Mouse (Mus musculus) heart, adult 2 months (tissue): Measurements from ENCODE around the gene Rpgrip1. TPM values are rescaled to one million over a fixed set of nuclear protein-coding genes. Genes with fewer than 3 reads are reported as not detected.

ENCODE experiments used
- DNase-seq, 2 experiments: peaks; one replicate each; pipeline ENCODE4 v3.0.0; 2021
- H3K27ac ChIP-seq: fragments of 200-600 bp; 2 replicates; pipeline ENCODE4 v1.8.1; 2022
- H3K27me3 ChIP-seq: fragments of 200-500 bp; 2 replicates; pipeline ENCODE4 v1.6.1; 2012; ENCODE audit warnings: mild to moderate bottlenecking, low read length, inconsistent platforms, mixed read lengths; ENCODE audit not compliant: control insufficient read depth, insufficient read depth
- H3K36me3 ChIP-seq: fragments of 200-500 bp; 2 replicates; pipeline ENCODE4 v1.6.1; 2012; ENCODE audit warnings: low read length, inconsistent platforms; ENCODE audit not compliant: control insufficient read depth, insufficient read depth
- H3K4me1 ChIP-seq: fragments of 200-500 bp; 2 replicates; pipeline ENCODE4 v1.6.1; 2011; ENCODE audit warnings: low read length; ENCODE audit not compliant: control insufficient read depth, insufficient read depth
- H3K4me3 ChIP-seq: fragments of 200-600 bp; 2 replicates; pipeline ENCODE4 v1.8.1; 2022
- H3K79me2 ChIP-seq: fragments of 200-500 bp; replicated peaks from 2 replicates; pipeline ENCODE4 v1.6.1; 2012; ENCODE audit warnings: mild to moderate bottlenecking, inconsistent platforms, low read length, moderate library complexity, mixed read lengths; ENCODE audit not compliant: control insufficient read depth, insufficient read depth
- H3K9ac ChIP-seq: fragments of 200-500 bp; 2 replicates; pipeline ENCODE4 v1.6.1; 2012; ENCODE audit warnings: low read depth, mild to moderate bottlenecking, control low read depth, inconsistent platforms, low read length, mixed read lengths
- CTCF ChIP-seq: fragments of 200-600 bp; IDR thresholded peaks from 2 replicates; pipeline ENCODE4 v1.8.1; 2022; ENCODE audit warnings: antibody characterized with exemption, mild to moderate bottlenecking, moderate library complexity
- EP300 ChIP-seq: fragments of 200-500 bp; IDR thresholded peaks from 2 replicates; pipeline ENCODE4 v1.6.1; 2011; ENCODE audit warnings: low read depth, low read length, control low read depth; ENCODE audit not compliant: insufficient read depth
- POLR2A ChIP-seq: fragments of 200-500 bp; IDR thresholded peaks from 2 replicates; pipeline ENCODE4 v1.6.1; 2011; ENCODE audit warnings: mild to moderate bottlenecking, low read depth, low read length, control low read depth; ENCODE audit not compliant: insufficient read depth
- WGBS: fragments of 180-500 bp; shearing (Covaris S2); methylation state at CpG from one replicate; pipeline ENCODE4 v1.1.7; 2018; 5-methylcytosine and 5-hydroxymethylcytosine counted together
- intact Hi-C: fragments of 180-260 bp; cut with DNase I; formaldehyde crosslinking; loops from one replicate; pipeline ENCODE4 v1.15.1; 2025
- polyA plus RNA-seq: library from polyadenylated mRNA; depleted of rRNA; stranded (reverse); fragments of >200 nt; gene quantifications from 2 replicates; pipeline ENCODE4 v1.2.3, GENCODE M21; 2012
- total RNA-seq, 2 experiments: library from RNA; stranded (reverse); gene quantifications; 2 replicates each; pipeline ENCODE4 v1.2.3; 2021

Rpgrip1 gene
- total and polyA plus RNA-seq, 3 experiments: 0.16 to 0.98 (median 0.23) TPM

DNA sequence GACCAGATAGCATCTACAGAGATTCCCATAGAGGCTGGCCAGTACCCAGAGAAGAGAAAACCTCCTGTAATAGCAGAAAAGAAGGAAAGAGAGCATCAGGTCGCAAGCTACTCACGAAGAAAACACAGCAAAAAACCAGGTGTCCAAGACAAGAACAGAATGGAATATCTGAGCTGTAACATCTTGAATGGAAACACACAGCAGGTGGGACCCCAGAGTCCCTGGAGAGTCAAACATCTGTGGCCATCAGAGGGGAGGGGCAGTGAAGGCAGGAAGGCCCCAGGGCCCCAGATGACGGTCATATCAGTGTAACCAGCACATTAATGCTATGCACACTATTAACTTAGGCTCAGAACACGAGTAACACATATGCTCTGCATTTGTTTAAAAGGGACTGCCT lies 39.4 kb downstream of the Rpgrip1 start:
- Histone ChIP-seq H3K79me2 (no peaks in the 10 kb centered on the region), H3K4me3 (no peak overlapping the region), H3K9ac (no peak overlapping the region), H3K36me3 (no peaks in the 10 kb centered on the region), H3K27me3 (peaks cover 1% of the 10 kb centered on the region), H3K4me1 (no peaks in the 10 kb centered on the region), H3K27ac (no peak overlapping the region)
- intact Hi-C loops: no loop called here
- WGBS: 59% methylated on average over 4 of the region's 4 CpGs
- no peak for DNase-seq
- no peak for TF ChIP-seq POLR2A
- TF ChIP-seq EP300: no peak
- TF ChIP-seq CTCF: no peak

DNA sequence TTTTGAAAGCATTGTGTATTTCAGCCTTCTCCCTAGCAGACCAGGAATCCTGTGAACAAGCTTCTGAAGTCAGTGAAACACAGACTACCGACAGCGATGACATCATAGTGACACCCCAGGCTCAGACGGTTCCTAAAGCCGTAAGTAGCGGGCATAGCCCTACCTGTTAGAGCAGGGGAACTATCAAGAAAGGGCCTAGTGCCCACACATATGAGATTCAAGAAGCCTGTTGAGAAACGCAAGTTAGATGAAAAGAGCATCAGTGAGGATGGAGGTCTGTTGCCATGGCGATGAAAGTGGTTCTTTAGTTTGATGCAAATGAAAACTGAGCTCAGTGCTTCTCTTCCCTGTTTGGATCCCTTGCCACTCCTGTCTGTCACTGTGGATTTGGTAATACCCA lies 41.7 kb downstream of the Rpgrip1 start:
- Histone ChIP-seq H3K36me3 (no peaks in the 10 kb centered on the region), H3K27ac (no peak overlapping the region), H3K4me1 (no peaks in the 10 kb centered on the region), H3K79me2 (no peaks in the 10 kb centered on the region), H3K4me3 (no peak overlapping the region), H3K27me3 (peaks cover 1% of the 10 kb centered on the region), H3K9ac (no peak overlapping the region)
- DNase-seq: no peak
- WGBS: 33% methylated on average over 7 of the region's 7 CpGs
- intact Hi-C loops: no loop called here
- TF ChIP-seq CTCF (no peak), EP300 (no peak), POLR2A (no peak)

DNA sequence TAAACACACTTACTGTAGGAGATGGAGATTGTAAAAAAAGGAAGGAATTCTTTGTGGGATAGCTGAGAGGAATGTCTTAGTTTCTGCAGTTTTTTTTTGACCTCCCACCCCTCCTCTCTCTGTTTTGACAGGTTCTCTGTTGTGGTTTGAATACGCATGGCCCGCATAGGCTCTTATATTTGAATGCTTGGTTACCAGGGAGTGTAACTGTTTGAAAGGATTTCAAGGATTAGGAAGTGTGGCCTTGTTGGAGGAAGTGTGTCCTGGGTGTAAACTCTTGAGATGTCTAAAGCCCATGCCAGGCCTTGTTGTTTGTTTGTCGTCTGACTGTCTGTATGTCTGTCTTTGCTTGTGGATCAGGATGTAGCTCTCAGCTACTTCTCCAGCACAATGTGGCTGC lies 42.1 kb downstream of the Rpgrip1 start:
- Histone ChIP-seq H3K27me3 (peaks cover 1% of the 10 kb centered on the region), H3K4me3 (no peak overlapping the region), H3K36me3 (no peaks in the 10 kb centered on the region), H3K27ac (no peak overlapping the region), H3K79me2 (no peaks in the 10 kb centered on the region), H3K4me1 (no peaks in the 10 kb centered on the region), H3K9ac (no peak overlapping the region)
- no peak for DNase-seq
- intact Hi-C loops: no loop called here
- 41% methylated on average over 3 of the region's 3 CpGs for WGBS
- no peak for TF ChIP-seq CTCF

DNA sequence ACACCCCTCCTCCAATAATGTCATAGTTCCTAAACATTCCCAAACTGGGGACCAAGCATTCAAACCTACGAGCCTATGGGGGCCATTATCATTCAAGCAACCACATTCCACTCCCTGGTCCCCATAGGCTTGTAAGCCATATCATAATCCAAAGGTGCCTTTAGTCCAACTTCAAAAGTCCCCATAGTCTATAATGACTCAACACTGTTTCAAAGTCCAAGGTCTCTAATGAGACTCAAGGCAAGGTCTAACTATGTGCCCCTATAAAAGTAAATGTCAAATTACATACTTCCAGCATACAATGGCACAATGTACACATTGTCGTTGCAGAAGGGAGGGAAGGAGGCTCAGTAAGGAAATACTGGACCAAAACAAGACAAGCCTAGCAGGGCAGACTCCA lies 44.5 kb downstream of the Rpgrip1 start:
- Histone ChIP-seq H3K79me2 (no peaks in the 10 kb centered on the region), H3K9ac (no peak overlapping the region), H3K27ac (no peak overlapping the region), H3K27me3 (peaks cover 1% of the 10 kb centered on the region), H3K36me3 (no peaks in the 10 kb centered on the region), H3K4me1 (no peaks in the 10 kb centered on the region), H3K4me3 (no peak overlapping the region)
- WGBS: 88% methylated on average over 2 of the region's 2 CpGs
- no peak for TF ChIP-seq POLR2A
- no peak for TF ChIP-seq EP300
- no peak for TF ChIP-seq CTCF
- no peak for DNase-seq
- intact Hi-C loops: no loop called here

DNA sequence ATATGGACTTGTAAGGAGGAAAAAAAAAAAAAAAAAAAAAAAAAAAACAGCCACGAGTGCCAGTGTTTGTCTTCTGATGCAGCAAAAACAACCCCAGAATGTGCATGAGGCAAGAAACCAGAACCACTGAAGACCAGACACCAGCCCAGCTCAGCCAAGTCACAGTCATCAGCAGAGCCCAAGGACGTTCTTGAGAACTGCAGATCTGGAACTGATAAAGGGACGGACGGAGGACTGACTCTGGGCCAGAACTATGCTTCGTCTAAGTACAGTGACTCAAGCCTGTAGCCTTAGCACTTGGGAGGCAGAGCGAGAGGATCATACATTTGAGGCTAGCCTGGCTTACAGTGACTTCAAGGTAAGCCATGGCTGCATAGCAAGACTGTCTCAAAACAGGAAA lies 50.4 kb downstream of the Rpgrip1 start:
- Histone ChIP-seq H3K79me2 (no peaks in the 10 kb centered on the region), H3K4me3 (no peak overlapping the region), H3K9ac (no peak overlapping the region), H3K36me3 (no peaks in the 10 kb centered on the region), H3K27ac (no peak overlapping the region), H3K4me1 (no peaks in the 10 kb centered on the region), H3K27me3 (no peaks in the 10 kb centered on the region)
- 73% methylated on average over 6 of the region's 6 CpGs for WGBS
- intact Hi-C loops: no loop called here
- TF ChIP-seq POLR2A: no peak
- no peak for TF ChIP-seq EP300
- no peak for DNase-seq

DNA sequence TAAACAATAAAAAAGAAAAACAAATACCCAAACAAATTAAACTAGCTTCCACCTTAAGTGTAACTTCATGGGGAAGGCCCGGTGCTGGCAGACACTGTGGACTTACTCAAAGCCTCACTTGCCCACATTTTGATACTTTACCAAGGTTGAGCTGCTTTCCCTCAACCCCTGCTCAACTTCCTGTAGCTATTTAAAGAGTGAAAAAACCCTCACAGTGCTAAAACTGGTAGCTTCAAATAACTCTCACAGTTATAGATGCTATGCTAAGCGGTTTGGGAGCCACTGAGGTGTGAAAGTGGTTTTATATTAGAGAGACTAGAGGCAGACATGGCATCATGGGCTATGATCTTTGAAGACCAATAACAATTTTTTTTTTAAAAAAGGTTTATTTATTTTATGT lies 56.1 kb downstream of the Rpgrip1 start:
- Histone ChIP-seq H3K4me3 (no peak overlapping the region), H3K36me3 (no peaks in the 10 kb centered on the region), H3K27ac (no peak overlapping the region), H3K79me2 (no peaks in the 10 kb centered on the region), H3K27me3 (no peaks in the 10 kb centered on the region), H3K4me1 (no peaks in the 10 kb centered on the region), H3K9ac (no peak overlapping the region)
- intact Hi-C loops: no loop called here
- 92% methylated on average over 2 of the region's 2 CpGs for WGBS
- DNase-seq: no peak
- no peak for TF ChIP-seq POLR2A
- TF ChIP-seq EP300: no peak
- no peak for TF ChIP-seq CTCF

DNA sequence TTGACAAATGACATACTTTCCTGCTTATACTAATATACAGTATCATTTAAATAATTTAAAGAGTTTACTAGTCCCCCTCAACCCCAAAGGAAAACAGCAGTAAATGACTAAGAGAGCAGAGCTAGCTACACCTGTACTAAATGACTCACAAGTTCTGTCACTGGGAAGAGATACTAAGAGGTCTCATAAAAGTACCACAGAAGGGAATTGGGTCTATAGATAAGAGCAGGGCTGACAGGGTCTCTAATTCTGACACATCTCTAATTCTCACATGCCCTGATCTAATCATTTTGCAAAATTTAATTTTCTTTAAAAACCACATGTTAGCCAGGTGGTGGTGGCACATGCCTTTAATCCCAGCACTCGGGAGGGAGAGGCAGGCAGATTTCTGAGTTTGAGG lies 78.3 kb downstream of the Rpgrip1 start:
- Histone ChIP-seq H3K4me1 (no peaks in the 10 kb centered on the region), H3K79me2 (no peaks in the 10 kb centered on the region; the same call in 1 of the 2 replicates), H3K9ac (no peak overlapping the region), H3K4me3 (no peak overlapping the region), H3K27me3 (no peaks in the 10 kb centered on the region), H3K36me3 (no peaks in the 10 kb centered on the region; the same call in 1 of the 2 replicates), H3K27ac (no peak overlapping the region)
- TF ChIP-seq CTCF (no peak), EP300 (no peak), POLR2A (no peak)
- no peak for DNase-seq
- intact Hi-C loops: no loop called here
- WGBS: 84% methylated on average over 1 of the region's 1 CpGs
